Mouse (Mus musculus): ENCODE results near the gene Arnt2. TPM values are rescaled to one million over a fixed set of nuclear protein-coding genes. Genes with fewer than 3 reads are reported as not detected.
A peak's percentile ranks its signal among the peaks of the same experiment; 100 is the strongest.

The Arnt2 gene
- 40.9 and 43.0 TPM in 2 replicates for polyA plus RNA-seq (2014; fragmentation: Nextera tagmentation; extraction: Ambion mirVana)

GRCm38 (mm10) chr7:84409896-84410521 lies at the start of gene Arnt2:
Arnt2 (minus strand) TSS chr7:84410176.
- WGBS: under 1% methylated on average over 58 of the region's 69 CpGs
- H3K27ac ChIP-seq (ENCODE audit: low read depth, low read length): peak within 1 kb of the TSS; percentile 89
- no peaks in the 10 kb centered on the region for H3K9me3 ChIP-seq (ENCODE audit: control insufficient read depth, low read length)
- DNase-seq (ENCODE audit: low spot score) (no peak), ATAC-seq (replicated peaks; ENCODE audit: low FRiP score) (peak; percentile 92)
- H3K4me2 ChIP-seq (ENCODE audit: low read depth, low read length, severe bottlenecking): peak within 1 kb of the TSS; percentile 78
- H3K9ac ChIP-seq (ENCODE audit: low read length): peak within 1 kb of the TSS; percentile 96
- H3K4me3 ChIP-seq (ENCODE audit: low read depth, low read length): peak within 1 kb of the TSS; percentile 70
- H3K27me3 ChIP-seq (ENCODE audit: control insufficient read depth, insufficient read depth, low read length): no peaks in the 10 kb centered on the region
- no peaks in the 10 kb centered on the region for H3K36me3 ChIP-seq (ENCODE audit: control insufficient read depth, insufficient read depth, low read length)
- peaks cover 3% of the 10 kb centered on the region; the same call in 1 of the 2 replicates for H3K4me1 ChIP-seq (replicated peaks; ENCODE audit: control insufficient read depth, insufficient read depth, low read length)

DNA sequence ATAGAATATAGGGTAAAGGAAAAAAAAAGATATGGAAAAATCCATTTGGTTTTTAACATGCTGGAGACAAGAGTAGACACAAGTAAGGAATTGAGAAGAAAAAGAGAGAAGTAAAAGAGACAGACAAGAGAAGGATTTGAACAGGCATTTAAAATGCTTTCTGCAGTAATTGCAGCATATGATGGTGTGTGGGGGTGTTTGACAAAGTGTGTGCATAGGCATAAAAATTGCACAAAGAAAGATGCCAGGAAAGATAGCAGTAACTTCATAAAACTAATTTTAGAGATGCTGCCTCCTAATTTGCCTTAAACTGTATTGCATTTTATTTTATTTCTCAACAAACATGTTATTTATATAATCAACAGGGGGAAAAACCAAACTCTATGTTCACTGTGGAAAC lies 41.7 kb upstream of the Arnt2 start:
- no peak for ATAC-seq (replicated peaks; ENCODE audit: low FRiP score)
- Histone ChIP-seq H3K9ac (ENCODE audit: low read length) (no peak overlapping the region), H3K27ac (ENCODE audit: low read depth, low read length) (no peak overlapping the region), H3K36me3 (ENCODE audit: control insufficient read depth, insufficient read depth, low read length) (no peaks in the 10 kb centered on the region), H3K4me1 (replicated peaks; ENCODE audit: control insufficient read depth, insufficient read depth, low read length) (no peaks in the 10 kb centered on the region), H3K9me3 (ENCODE audit: control insufficient read depth, low read length) (no peaks in the 10 kb centered on the region), H3K4me3 (ENCODE audit: low read depth, low read length) (no peak overlapping the region), H3K4me2 (ENCODE audit: low read depth, low read length, severe bottlenecking) (no peak overlapping the region), H3K27me3 (ENCODE audit: control insufficient read depth, insufficient read depth, low read length) (no peaks in the 10 kb centered on the region)
- DNase-seq (ENCODE audit: low spot score): no peak

GRCm38 (mm10) chr7:84449066-84449465 lies 39.1 kb upstream of the Arnt2 start:
- no peak overlapping the region for H3K9ac ChIP-seq (ENCODE audit: low read length)
- no peak overlapping the region for H3K4me2 ChIP-seq (ENCODE audit: low read depth, low read length, severe bottlenecking)
- no peaks in the 10 kb centered on the region for H3K27me3 ChIP-seq (ENCODE audit: control insufficient read depth, insufficient read depth, low read length)
- H3K4me3 ChIP-seq (ENCODE audit: low read depth, low read length): no peak overlapping the region
- no peaks in the 10 kb centered on the region for H3K9me3 ChIP-seq (ENCODE audit: control insufficient read depth, low read length)
- H3K36me3 ChIP-seq (ENCODE audit: control insufficient read depth, insufficient read depth, low read length): no peaks in the 10 kb centered on the region
- no peaks in the 10 kb centered on the region for H3K4me1 ChIP-seq (replicated peaks; ENCODE audit: control insufficient read depth, insufficient read depth, low read length)
- peak; percentile 65 for ATAC-seq (replicated peaks; ENCODE audit: low FRiP score)
- no peak overlapping the region for H3K27ac ChIP-seq (ENCODE audit: low read depth, low read length)
- DNase-seq (ENCODE audit: low spot score): no peak
- 57% methylated on average over 2 of the region's 2 CpGs for WGBS

DNA sequence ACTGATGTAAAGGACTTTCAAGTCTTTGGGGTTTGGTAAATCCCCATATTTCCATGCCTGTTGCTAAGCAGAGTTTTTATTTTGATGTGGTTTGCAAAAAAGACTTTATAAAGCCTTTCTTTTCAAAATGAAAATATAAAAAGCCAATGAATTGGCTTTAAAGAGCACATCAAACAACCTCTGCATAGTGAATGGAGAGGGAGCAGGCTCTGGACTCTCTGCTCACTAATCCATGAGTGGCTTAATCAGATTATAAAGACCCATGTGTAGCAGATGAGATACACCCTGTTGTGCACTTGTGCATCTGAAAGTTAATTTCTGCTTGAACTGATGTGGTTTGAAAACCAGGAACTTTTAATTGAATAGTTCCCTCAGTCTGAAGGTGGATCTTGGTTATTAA lies 38.5 kb upstream of the Arnt2 start:
- peak; percentile 65 for ATAC-seq (replicated peaks; ENCODE audit: low FRiP score)
- no peaks in the 10 kb centered on the region for H3K4me1 ChIP-seq (replicated peaks; ENCODE audit: control insufficient read depth, insufficient read depth, low read length)
- no peak overlapping the region for H3K4me2 ChIP-seq (ENCODE audit: low read depth, low read length, severe bottlenecking)
- no peaks in the 10 kb centered on the region for H3K9me3 ChIP-seq (ENCODE audit: control insufficient read depth, low read length)
- no peak overlapping the region for H3K27ac ChIP-seq (ENCODE audit: low read depth, low read length)
- DNase-seq (ENCODE audit: low spot score): no peak
- H3K4me3 ChIP-seq (ENCODE audit: low read depth, low read length): no peak overlapping the region
- H3K36me3 ChIP-seq (ENCODE audit: control insufficient read depth, insufficient read depth, low read length): no peaks in the 10 kb centered on the region
- H3K27me3 ChIP-seq (ENCODE audit: control insufficient read depth, insufficient read depth, low read length): no peaks in the 10 kb centered on the region
- H3K9ac ChIP-seq (ENCODE audit: low read length): no peak overlapping the region

DNA sequence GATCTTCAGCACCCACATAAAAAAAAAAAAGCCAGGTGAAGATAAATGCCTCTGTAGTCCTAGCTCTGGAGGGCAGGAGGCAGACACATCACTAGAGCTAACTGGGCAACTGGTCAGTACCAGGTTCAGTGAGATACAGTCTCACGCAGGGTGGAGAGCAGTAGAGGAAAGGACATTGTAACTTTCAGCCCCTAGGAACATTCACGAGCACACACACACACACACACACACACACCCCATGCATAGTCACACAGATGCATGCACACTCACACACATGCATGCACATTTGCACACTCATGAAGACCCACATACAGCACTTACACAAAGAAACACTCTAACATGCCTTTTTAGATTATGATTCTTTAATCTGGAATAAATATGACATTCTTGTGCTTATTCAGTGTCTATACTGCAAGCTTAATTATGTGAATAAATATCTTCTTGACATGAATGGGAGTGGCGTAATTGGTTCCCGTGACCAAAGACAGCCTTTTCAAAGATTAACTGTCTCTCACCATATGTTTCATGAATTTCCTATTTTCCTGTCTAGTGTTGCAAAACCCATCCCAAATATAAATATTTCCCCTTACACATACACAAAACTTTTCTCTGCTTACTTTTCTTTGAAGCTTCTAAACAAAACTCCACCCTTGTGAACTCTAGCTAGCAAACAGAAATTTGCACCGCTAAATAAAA lies 37.9 kb upstream of the Arnt2 start:
- Histone ChIP-seq H3K4me1 (replicated peaks; ENCODE audit: control insufficient read depth, insufficient read depth, low read length) (no peaks in the 10 kb centered on the region), H3K4me2 (ENCODE audit: low read depth, low read length, severe bottlenecking) (no peak overlapping the region), H3K9me3 (ENCODE audit: control insufficient read depth, low read length) (no peaks in the 10 kb centered on the region), H3K36me3 (ENCODE audit: control insufficient read depth, insufficient read depth, low read length) (no peaks in the 10 kb centered on the region), H3K4me3 (ENCODE audit: low read depth, low read length) (no peak overlapping the region), H3K27ac (ENCODE audit: low read depth, low read length) (no peak overlapping the region), H3K27me3 (ENCODE audit: control insufficient read depth, insufficient read depth, low read length) (no peaks in the 10 kb centered on the region), H3K9ac (ENCODE audit: low read length) (no peak overlapping the region)
- 74% methylated on average over 5 of the region's 5 CpGs for WGBS
- DNase-seq (ENCODE audit: low spot score) (no peak), ATAC-seq (replicated peaks; ENCODE audit: low FRiP score) (0 out of 2 replicates have a peak, but pooled peaks have one; percentile 43)

GRCm38 (mm10) chr7:84447060-84447459 lies 37.1 kb upstream of the Arnt2 start:
- 19% methylated on average over 4 of the region's 4 CpGs for WGBS
- no peak overlapping the region for H3K27ac ChIP-seq (ENCODE audit: low read depth, low read length)

GRCm38 (mm10) chr7:84442343-84442911 lies 32.5 kb upstream of the Arnt2 start:
- Histone ChIP-seq H3K27ac (ENCODE audit: low read depth, low read length) (no peak overlapping the region), H3K9ac (ENCODE audit: low read length) (no peak overlapping the region), H3K4me3 (ENCODE audit: low read depth, low read length) (no peak overlapping the region), H3K36me3 (ENCODE audit: control insufficient read depth, insufficient read depth, low read length) (no peaks in the 10 kb centered on the region), H3K4me1 (replicated peaks; ENCODE audit: control insufficient read depth, insufficient read depth, low read length) (no peaks in the 10 kb centered on the region), H3K4me2 (ENCODE audit: low read depth, low read length, severe bottlenecking) (no peak overlapping the region), H3K9me3 (ENCODE audit: control insufficient read depth, low read length) (no peaks in the 10 kb centered on the region), H3K27me3 (ENCODE audit: control insufficient read depth, insufficient read depth, low read length) (no peaks in the 10 kb centered on the region)
- DNase-seq (ENCODE audit: low spot score): no peak
- WGBS: 84% methylated on average over 2 of the region's 2 CpGs
- no peak for ATAC-seq (replicated peaks; ENCODE audit: low FRiP score)

More at GRCm38 (mm10) chr7:84447060-84447459, 37.1 kb upstream of the Arnt2 start:
- Histone ChIP-seq H3K4me2 (ENCODE audit: low read depth, low read length, severe bottlenecking) (no peak overlapping the region), H3K9me3 (ENCODE audit: control insufficient read depth, low read length) (no peaks in the 10 kb centered on the region), H3K4me1 (replicated peaks; ENCODE audit: control insufficient read depth, insufficient read depth, low read length) (no peaks in the 10 kb centered on the region), H3K4me3 (ENCODE audit: low read depth, low read length) (no peak overlapping the region), H3K9ac (ENCODE audit: low read length) (no peak overlapping the region), H3K27me3 (ENCODE audit: control insufficient read depth, insufficient read depth, low read length) (no peaks in the 10 kb centered on the region), H3K36me3 (ENCODE audit: control insufficient read depth, insufficient read depth, low read length) (no peaks in the 10 kb centered on the region)
- DNase-seq (ENCODE audit: low spot score) (peak; percentile 74), ATAC-seq (replicated peaks; ENCODE audit: low FRiP score) (peak; percentile 47; the same call in 1 of the 2 replicates)

DNA sequence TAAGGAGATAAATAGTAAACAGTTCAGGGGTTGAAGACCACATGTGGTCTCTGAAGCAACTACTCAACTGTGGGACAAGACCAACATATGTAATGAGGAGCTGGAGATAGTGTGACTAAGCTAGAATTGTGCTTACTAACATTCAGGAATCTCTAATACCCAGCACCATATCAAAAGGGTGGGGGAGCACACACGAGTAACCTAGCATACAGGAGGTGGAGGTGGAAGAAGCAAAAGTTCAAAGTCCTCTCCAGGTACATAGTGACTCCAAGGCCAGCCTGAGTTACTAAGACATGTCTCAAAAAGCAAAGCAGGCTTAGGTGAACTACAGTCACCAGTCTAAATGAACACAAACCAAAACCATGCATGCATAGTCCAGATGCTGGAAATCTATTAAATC lies 29.6 kb upstream of the Arnt2 start:
- H3K4me2 ChIP-seq (ENCODE audit: low read depth, low read length, severe bottlenecking): no peak overlapping the region
- no peak for DNase-seq (ENCODE audit: low spot score)
- H3K4me1 ChIP-seq (replicated peaks; ENCODE audit: control insufficient read depth, insufficient read depth, low read length): no peaks in the 10 kb centered on the region
- H3K27ac ChIP-seq (ENCODE audit: low read depth, low read length): no peak overlapping the region
- no peaks in the 10 kb centered on the region for H3K36me3 ChIP-seq (ENCODE audit: control insufficient read depth, insufficient read depth, low read length)
- no peaks in the 10 kb centered on the region for H3K27me3 ChIP-seq (ENCODE audit: control insufficient read depth, insufficient read depth, low read length)
- H3K4me3 ChIP-seq (ENCODE audit: low read depth, low read length): no peak overlapping the region
- no peak overlapping the region for H3K9ac ChIP-seq (ENCODE audit: low read length)
- H3K9me3 ChIP-seq (ENCODE audit: control insufficient read depth, low read length): no peaks in the 10 kb centered on the region
- ATAC-seq (replicated peaks; ENCODE audit: low FRiP score): no peak
- WGBS: 69% methylated on average over 1 of the region's 1 CpGs
